Mouse (Mus musculus): Measurements from ENCODE around the gene Cbfa2t2. TPM values are rescaled to one million over a fixed set of nuclear protein-coding genes. Genes with fewer than 3 reads are reported as not detected.

Gene Cbfa2t2
- polyA plus RNA-seq, 1 experiment = 7.5 TPM

- TF ChIP-seq POLR2AphosphoS2 (IDR thresholded peaks at IDR 0.05; ENCODE audit: insufficient read length, low read depth) = no peak
- no peak for TF ChIP-seq REST (IDR thresholded peaks at IDR 0.05; ENCODE audit: insufficient read depth, insufficient read length)
- no peak for TF ChIP-seq MYOG (IDR thresholded peaks at IDR 0.05; ENCODE audit: control insufficient read depth in 1 of 3, insufficient read depth in 1 of 3, insufficient read length in 2 of 3, low read depth in 2 of 3)
- TF ChIP-seq SRF (IDR thresholded peaks at IDR 0.05; ENCODE audit: control insufficient read depth, insufficient read length, low read depth) = no peak
- TF ChIP-seq TCF3 (IDR thresholded peaks at IDR 0.05; ENCODE audit: insufficient read length, low read depth) = no peak
- TF ChIP-seq USF1 (IDR thresholded peaks at IDR 0.05; ENCODE audit: low read depth) = no peak
- Histone ChIP-seq H3ac (ENCODE audit: control insufficient read depth, insufficient read length) (no peak overlapping the region), H3K36me3 (ENCODE audit: control insufficient read depth, insufficient read depth) (no peaks in the 10 kb centered on the region), H3K27me3 (ENCODE audit: control insufficient read depth, insufficient read depth, insufficient read length) (no peaks in the 10 kb centered on the region), H3K4me3 (no peak overlapping the region), H3K4me2 (ENCODE audit: low read depth) (no peak overlapping the region), H3K79me2 (ENCODE audit: control insufficient read depth, insufficient read depth) (peaks cover 31% of the 10 kb centered on the region)
Observed at GRCm38 (mm10) chr2:154434690-154435089, 1.6 kb upstream of the Cbfa2t2 start.

GRCm38 (mm10) chr2:154436076-154436457, 214 bp upstream of the Cbfa2t2 start:
- H3K27me3 ChIP-seq (ENCODE audit: control insufficient read depth, insufficient read depth, insufficient read length) = no peaks in the 10 kb centered on the region
- H3K36me3 ChIP-seq (ENCODE audit: control insufficient read depth, insufficient read depth) = no peaks in the 10 kb centered on the region
- peaks cover 45% of the 10 kb centered on the region for H3K79me2 ChIP-seq (ENCODE audit: control insufficient read depth, insufficient read depth)
- peak overlapping the region; percentile 21 for H3ac ChIP-seq (ENCODE audit: control insufficient read depth, insufficient read length)
- H3K4me3 ChIP-seq = peak overlapping the region; percentile 69
- TF ChIP-seq POLR2A (IDR thresholded peaks at IDR 0.05; ENCODE audit: insufficient read length, low read depth) (no peak), MYOG (IDR thresholded peaks at IDR 0.05; ENCODE audit: control insufficient read depth in 1 of 3, insufficient read depth in 1 of 3, insufficient read length in 2 of 3, low read depth in 2 of 3) (no peak), TCF12 (IDR thresholded peaks at IDR 0.05; ENCODE audit: insufficient read depth, poor library complexity, severe bottlenecking) (no peak), MYOD1 (IDR thresholded peaks at IDR 0.05; ENCODE audit: control insufficient read depth in 1 of 3, insufficient read length in 2 of 3, low read depth in 2 of 3) (no peak), USF1 (IDR thresholded peaks at IDR 0.05; ENCODE audit: low read depth) (no peak), REST (IDR thresholded peaks at IDR 0.05; ENCODE audit: insufficient read depth, insufficient read length) (no peak), CEBPB (IDR thresholded peaks at IDR 0.05; ENCODE audit: insufficient read depth, poor library complexity, severe bottlenecking) (no peak), MAX (IDR thresholded peaks at IDR 0.05; ENCODE audit: low read depth) (no peak)
- H3K4me2 ChIP-seq (ENCODE audit: low read depth) = peak overlapping the region; percentile 81

GRCm38 (mm10) chr2:154437191-154437527, 878 bp downstream of the Cbfa2t2 start:
- no peak for TF ChIP-seq MAX (IDR thresholded peaks at IDR 0.05; ENCODE audit: low read depth)
- TF ChIP-seq CEBPB (IDR thresholded peaks at IDR 0.05; ENCODE audit: insufficient read depth, poor library complexity, severe bottlenecking) = no peak
- no peak for TF ChIP-seq MYOD1 (IDR thresholded peaks at IDR 0.05; ENCODE audit: control insufficient read depth in 1 of 3, insufficient read length in 2 of 3, low read depth in 2 of 3)
- TF ChIP-seq TCF12 (IDR thresholded peaks at IDR 0.05; ENCODE audit: insufficient read depth, poor library complexity, severe bottlenecking) = no peak
- no peak for TF ChIP-seq POLR2A (IDR thresholded peaks at IDR 0.05; ENCODE audit: insufficient read length, low read depth)
- TF ChIP-seq POLR2AphosphoS2 (IDR thresholded peaks at IDR 0.05; ENCODE audit: insufficient read length, low read depth) = no peak
- no peak for TF ChIP-seq SRF (IDR thresholded peaks at IDR 0.05; ENCODE audit: control insufficient read depth, insufficient read length, low read depth)
- no peak for TF ChIP-seq E2F4 (IDR thresholded peaks at IDR 0.05; ENCODE audit: insufficient read depth)
- Histone ChIP-seq H3K4me3 (peak overlapping the region; percentile 69), H3K27me3 (ENCODE audit: control insufficient read depth, insufficient read depth, insufficient read length) (no peaks in the 10 kb centered on the region), H3ac (ENCODE audit: control insufficient read depth, insufficient read length) (peak overlapping the region; percentile 21), H3K4me2 (ENCODE audit: low read depth) (peak overlapping the region; percentile 78), H3K79me2 (ENCODE audit: control insufficient read depth, insufficient read depth) (peaks cover 55% of the 10 kb centered on the region), H3K36me3 (ENCODE audit: control insufficient read depth, insufficient read depth) (no peaks in the 10 kb centered on the region)

GRCm38 (mm10) chr2:154440453-154440852, 4.2 kb downstream of the Cbfa2t2 start:
- Histone ChIP-seq H3K27me3 (ENCODE audit: control insufficient read depth, insufficient read depth, insufficient read length) (no peaks in the 10 kb centered on the region), H3K4me2 (ENCODE audit: low read depth) (peak overlapping the region; percentile 47), H3K36me3 (ENCODE audit: control insufficient read depth, insufficient read depth) (no peaks in the 10 kb centered on the region), H3ac (ENCODE audit: control insufficient read depth, insufficient read length) (no peak overlapping the region), H3K4me3 (no peak overlapping the region), H3K79me2 (ENCODE audit: control insufficient read depth, insufficient read depth) (peaks cover 88% of the 10 kb centered on the region)
- TF ChIP-seq MYOD1 (IDR thresholded peaks at IDR 0.05; ENCODE audit: control insufficient read depth in 1 of 3, insufficient read length in 2 of 3, low read depth in 2 of 3) (peak; percentile 66 to 86 (median 75)), SRF (IDR thresholded peaks at IDR 0.05; ENCODE audit: control insufficient read depth, insufficient read length, low read depth) (no peak), USF1 (IDR thresholded peaks at IDR 0.05; ENCODE audit: low read depth) (no peak), CEBPB (IDR thresholded peaks at IDR 0.05; ENCODE audit: insufficient read depth, poor library complexity, severe bottlenecking) (no peak), MYOG (IDR thresholded peaks at IDR 0.05; ENCODE audit: control insufficient read depth in 1 of 3, insufficient read depth in 1 of 3, insufficient read length in 2 of 3, low read depth in 2 of 3) (no peak), POLR2AphosphoS2 (IDR thresholded peaks at IDR 0.05; ENCODE audit: insufficient read length, low read depth) (no peak), E2F4 (IDR thresholded peaks at IDR 0.05; ENCODE audit: insufficient read depth) (no peak), TCF12 (IDR thresholded peaks at IDR 0.05; ENCODE audit: insufficient read depth, poor library complexity, severe bottlenecking) (peak; percentile 20)

GRCm38 (mm10) chr2:154447821-154448220, 11.5 kb downstream of the Cbfa2t2 start:
- Histone ChIP-seq H3K79me2 (ENCODE audit: control insufficient read depth, insufficient read depth) (peaks cover 97% of the 10 kb centered on the region), H3ac (ENCODE audit: control insufficient read depth, insufficient read length) (no peak overlapping the region), H3K4me2 (ENCODE audit: low read depth) (no peak overlapping the region), H3K4me3 (no peak overlapping the region), H3K27me3 (ENCODE audit: control insufficient read depth, insufficient read depth, insufficient read length) (no peaks in the 10 kb centered on the region), H3K36me3 (ENCODE audit: control insufficient read depth, insufficient read depth) (no peaks in the 10 kb centered on the region)
- no peak for TF ChIP-seq CEBPB (IDR thresholded peaks at IDR 0.05; ENCODE audit: insufficient read depth, poor library complexity, severe bottlenecking)
- TF ChIP-seq SRF (IDR thresholded peaks at IDR 0.05; ENCODE audit: control insufficient read depth, insufficient read length, low read depth) = no peak
- TF ChIP-seq TCF3 (IDR thresholded peaks at IDR 0.05; ENCODE audit: insufficient read length, low read depth) = no peak
- no peak for TF ChIP-seq POLR2A (IDR thresholded peaks at IDR 0.05; ENCODE audit: insufficient read length, low read depth)
- no peak for TF ChIP-seq TCF12 (IDR thresholded peaks at IDR 0.05; ENCODE audit: insufficient read depth, poor library complexity, severe bottlenecking)
- no peak for TF ChIP-seq REST (IDR thresholded peaks at IDR 0.05; ENCODE audit: insufficient read depth, insufficient read length)
- TF ChIP-seq MYOD1 (IDR thresholded peaks at IDR 0.05; ENCODE audit: control insufficient read depth in 1 of 3, insufficient read length in 2 of 3, low read depth in 2 of 3) = no peak
- TF ChIP-seq POLR2AphosphoS2 (IDR thresholded peaks at IDR 0.05; ENCODE audit: insufficient read length, low read depth) = no peak
- no peak for TF ChIP-seq MYOG (IDR thresholded peaks at IDR 0.05; ENCODE audit: control insufficient read depth in 1 of 3, insufficient read depth in 1 of 3, insufficient read length in 2 of 3, low read depth in 2 of 3)
- no peak for TF ChIP-seq E2F4 (IDR thresholded peaks at IDR 0.05; ENCODE audit: insufficient read depth)
- TF ChIP-seq USF1 (IDR thresholded peaks at IDR 0.05; ENCODE audit: low read depth) = no peak

Data from myocyte (in vitro differentiated cells).